Mouse (Mus musculus) liver, postnatal 0 days (tissue): ENCODE data around the gene Ilf3. TPM values are rescaled to one million over a fixed set of nuclear protein-coding genes. Genes with fewer than 3 reads are reported as not detected.

ENCODE experiments used
- ATAC-seq: fragments of 200-750 bp; cut with Nextera tagmentation; 2 replicates; pipeline ENCODE4 v1.8.0; 2017; ENCODE audit warnings: mild to moderate bottlenecking, moderate library complexity
- DNase-seq: peaks from one replicate; pipeline ENCODE4 v3.0.0-alpha.2; 2016
- H3K27ac ChIP-seq: fragments of 300-500 bp; sonication (generic); 2 replicates; pipeline ENCODE4 v1.5.1; 2014; ENCODE audit warnings: antibody characterized with exemption, moderate library complexity, mild to moderate bottlenecking, low read depth
- H3K27me3 ChIP-seq: fragments of 300-500 bp; sonication (generic); 2 replicates; pipeline ENCODE4 v1.6.1; 2014; ENCODE audit warnings: low read length, control low read depth, mixed read lengths; ENCODE audit not compliant: insufficient read depth
- H3K36me3 ChIP-seq: fragments of 300-500 bp; sonication (generic); replicated peaks from 2 replicates; pipeline ENCODE4 v1.6.1; 2014; ENCODE audit warnings: mild to moderate bottlenecking, control low read depth, low read length, moderate library complexity, mixed read lengths; ENCODE audit not compliant: insufficient read depth
- H3K4me1 ChIP-seq: fragments of 300-500 bp; sonication (generic); 2 replicates; pipeline ENCODE4 v1.6.1; 2014; ENCODE audit warnings: antibody characterized with exemption, mild to moderate bottlenecking, control low read depth; ENCODE audit not compliant: insufficient read depth
- H3K4me2 ChIP-seq: fragments of 300-500 bp; sonication (generic); 2 replicates; pipeline ENCODE4 v1.6.1; 2014; ENCODE audit warnings: low read depth, mild to moderate bottlenecking, low read length, moderate library complexity, mixed read lengths
- H3K4me3 ChIP-seq: fragments of 300-500 bp; sonication (generic); 2 replicates; pipeline ENCODE4 v1.5.1; 2014; ENCODE audit warnings: low read depth, low read length
- H3K9ac ChIP-seq: fragments of 300-500 bp; sonication (generic); replicated peaks from 2 replicates; pipeline ENCODE4 v1.6.1; 2014; ENCODE audit warnings: mild to moderate bottlenecking, moderate library complexity
- H3K9me3 ChIP-seq: fragments of 300-500 bp; sonication (generic); 2 replicates; pipeline ENCODE4 v1.6.1; 2016; ENCODE audit warnings: mild to moderate bottlenecking, control low read depth, low read length, mixed read lengths
- CTCF ChIP-seq: sonication (generic); IDR thresholded peaks from 2 replicates; pipeline ENCODE4 v1.5.1; 2016; ENCODE audit warnings: antibody characterized with exemption, low read depth
- EP300 ChIP-seq: IDR thresholded peaks from 2 replicates; pipeline ENCODE4 v1.6.1; 2016; ENCODE audit warnings: antibody characterized with exemption, low read depth, mild to moderate bottlenecking
- WGBS: fragments of 180-500 bp; shearing (Covaris S2); extraction: QIAGEN DNeasy Blood & Tissue Kit; methylation state at CpG from one replicate; pipeline ENCODE4 v1.1.7; 2014; ENCODE audit not compliant: insufficient replicate concordance; 5-methylcytosine and 5-hydroxymethylcytosine counted together
- polyA plus RNA-seq: library from polyadenylated mRNA; unstranded; fragments of >200 nt; fragmentation: Nextera tagmentation; extraction: Ambion mirVana; gene quantifications from 2 replicates; pipeline ENCODE4 v1.2.1, GENCODE M21; 2015

Ilf3 gene
- polyA plus RNA-seq, 1 experiment from 2014 or later: 23.5 TPM

GRCm38 (mm10) chr9:21351702-21352377 lies 15.8 kb upstream of the Ilf3 start:
- 85% methylated on average over 4 of the region's 4 CpGs for WGBS
- Histone ChIP-seq H3K27ac (no peak overlapping the region), H3K4me2 (no peak overlapping the region), H3K4me3 (no peak overlapping the region), H3K4me1 (no peaks in the 10 kb centered on the region), H3K9ac (no peak overlapping the region), H3K9me3 (no peaks in the 10 kb centered on the region), H3K36me3 (peaks cover 8% of the 10 kb centered on the region; the same call in 1 of the 2 replicates), H3K27me3 (no peaks in the 10 kb centered on the region)
- no peak for TF ChIP-seq EP300
- TF ChIP-seq CTCF: no peak
- ATAC-seq (no peak), DNase-seq (no peak)

- Histone ChIP-seq H3K4me2 (no peak overlapping the region), H3K9ac (no peak overlapping the region), H3K4me3 (no peak overlapping the region), H3K9me3 (no peaks in the 10 kb centered on the region), H3K36me3 (peaks cover 8% of the 10 kb centered on the region; the same call in 1 of the 2 replicates), H3K27ac (peak overlapping the region; percentile 25; the same call in 1 of the 2 replicates), H3K27me3 (no peaks in the 10 kb centered on the region), H3K4me1 (no peaks in the 10 kb centered on the region)
- DNase-seq (peak; percentile 30), ATAC-seq (peak; percentile 61; the same call in 1 of the 2 replicates)
- 26% methylated on average over 20 of the region's 20 CpGs for WGBS
- TF ChIP-seq EP300 (peak; percentile 48; the same call in 1 of the 2 replicates), CTCF (no peak)
Measured at GRCm38 (mm10) chr9:21352463-21353372, 15.0 kb upstream of the Ilf3 start.

- Histone ChIP-seq H3K27me3 (no peaks in the 10 kb centered on the region), H3K4me3 (no peak overlapping the region), H3K4me1 (no peaks in the 10 kb centered on the region), H3K4me2 (no peak overlapping the region), H3K9me3 (no peaks in the 10 kb centered on the region), H3K36me3 (peaks cover 8% of the 10 kb centered on the region; the same call in 1 of the 2 replicates), H3K27ac (0 out of 2 replicates have a peak overlapping the region, but pooled peaks have one; percentile 25), H3K9ac (no peak overlapping the region)
- DNase-seq (no peak), ATAC-seq (no peak)
- TF ChIP-seq EP300 (no peak), CTCF (no peak)
- WGBS: 54% methylated on average over 2 of the region's 2 CpGs
Measured at GRCm38 (mm10) chr9:21353373-21353686, 14.3 kb upstream of the Ilf3 start.

GRCm38 (mm10) chr9:21354796-21355195 lies 12.9 kb upstream of the Ilf3 start:
- no peaks in the 10 kb centered on the region for H3K27me3 ChIP-seq
- no peaks in the 10 kb centered on the region for H3K9me3 ChIP-seq
- no peak overlapping the region for H3K27ac ChIP-seq
- ATAC-seq (no peak), DNase-seq (no peak)
- peaks cover 6% of the 10 kb centered on the region; the same call in 1 of the 2 replicates for H3K36me3 ChIP-seq
- H3K4me2 ChIP-seq: no peak overlapping the region
- no peak overlapping the region for H3K4me3 ChIP-seq
- TF ChIP-seq CTCF (no peak), EP300 (no peak)
- no peaks in the 10 kb centered on the region for H3K4me1 ChIP-seq
- H3K9ac ChIP-seq: no peak overlapping the region
- 90% methylated on average over 6 of the region's 6 CpGs for WGBS

GRCm38 (mm10) chr9:21356981-21357718 lies 10.5 kb upstream of the Ilf3 start:
- DNase-seq (peak; percentile 75), ATAC-seq (peak; percentile 68)
- TF ChIP-seq CTCF (peak; percentile 90), EP300 (no peak)
- Histone ChIP-seq H3K27ac (no peak overlapping the region), H3K9me3 (no peaks in the 10 kb centered on the region), H3K27me3 (no peaks in the 10 kb centered on the region), H3K4me3 (no peak overlapping the region), H3K4me1 (no peaks in the 10 kb centered on the region), H3K4me2 (no peak overlapping the region), H3K9ac (no peak overlapping the region), H3K36me3 (no peaks in the 10 kb centered on the region)
- 0% methylated on average over 1 of the region's 1 CpGs for WGBS
